Mouse (Mus musculus) lung, embryonic 15.5 days (tissue): ENCODE data around the gene Snx19. TPM values are rescaled to one million over a fixed set of nuclear protein-coding genes. Genes with fewer than 3 reads are reported as not detected.

Source experiments
- ATAC-seq: fragments of 200-750 bp; cut with Nextera tagmentation; 2 replicates; pipeline ENCODE4 v1.8.0; 2017; ENCODE audit warnings: moderate number of reproducible peaks, borderline replicate concordance; ENCODE audit not compliant: low FRiP score, low TSS enrichment; ENCODE audit errors: extremely low read depth
- H3K27ac ChIP-seq: fragments of 300-500 bp; sonication (generic); 2 replicates; pipeline ENCODE4 v1.5.1; 2015; ENCODE audit warnings: moderate library complexity, mild to moderate bottlenecking, inconsistent platforms
- H3K27me3 ChIP-seq: fragments of 300-500 bp; sonication (generic); 2 replicates; pipeline ENCODE4 v1.6.1; 2015; ENCODE audit warnings: inconsistent platforms
- H3K36me3 ChIP-seq: fragments of 300-500 bp; sonication (generic); 2 replicates; pipeline ENCODE4 v1.6.1; 2015; ENCODE audit warnings: inconsistent platforms
- H3K4me1 ChIP-seq: fragments of 300-500 bp; sonication (generic); 2 replicates; pipeline ENCODE4 v1.6.1; 2015; ENCODE audit warnings: inconsistent platforms
- H3K4me2 ChIP-seq: fragments of 300-500 bp; sonication (generic); 2 replicates; pipeline ENCODE4 v1.6.1; 2015; ENCODE audit warnings: inconsistent platforms, mild to moderate bottlenecking, moderate library complexity
- H3K4me3 ChIP-seq: fragments of 300-500 bp; sonication (generic); 2 replicates; pipeline ENCODE4 v1.5.1; 2015; ENCODE audit warnings: mild to moderate bottlenecking, inconsistent platforms
- H3K9ac ChIP-seq: fragments of 300-500 bp; sonication (generic); 2 replicates; pipeline ENCODE4 v1.6.1; 2015; ENCODE audit warnings: inconsistent platforms
- H3K9me3 ChIP-seq: fragments of 300-500 bp; sonication (generic); 2 replicates; pipeline ENCODE4 v1.6.1; 2016; ENCODE audit warnings: inconsistent platforms
- WGBS: fragments of 180-500 bp; shearing (Covaris S2); methylation state at CpG from one replicate; pipeline ENCODE4 v1.1.7; 2015; 5-methylcytosine and 5-hydroxymethylcytosine counted together
- polyA plus RNA-seq: library from polyadenylated mRNA; unstranded; fragments of >200 nt; fragmentation: Nextera tagmentation; extraction: Ambion mirVana; gene quantifications from 2 replicates; pipeline ENCODE4 v1.2.1, GENCODE M21; 2015

Snx19 gene
- polyA plus RNA-seq: 17.1 and 17.6 TPM in 2 replicates

GRCm38 (mm10) chr9:30426882-30427632 lies at the start of gene Snx19:
Snx19 (plus strand) TSS chr9:30427108.
- H3K9me3 ChIP-seq: no peaks in the 10 kb centered on the region
- peak; percentile 89 for ATAC-seq
- peak within 1 kb of the TSS; percentile 79 for H3K9ac ChIP-seq
- H3K4me1 ChIP-seq: peaks cover 29% of the 10 kb centered on the region
- peak within 1 kb of the TSS; percentile 77 for H3K4me2 ChIP-seq
- H3K27ac ChIP-seq: 0 out of 2 replicates have a peak within 1 kb of the TSS, but pooled peaks have one; percentile 11
- H3K27me3 ChIP-seq: no peaks in the 10 kb centered on the region
- H3K4me3 ChIP-seq: peak within 1 kb of the TSS; percentile 82
- WGBS: 2% methylated on average over 53 of the region's 53 CpGs
- H3K36me3 ChIP-seq: peaks cover under 1% of the 10 kb centered on the region; the same call in 1 of the 2 replicates

- 89% methylated on average over 1 of the region's 1 CpGs for WGBS
- no peak overlapping the region for H3K9ac ChIP-seq
Observed at GRCm38 (mm10) chr9:30400771-30401170, 26.1 kb upstream of the Snx19 start.

DNA sequence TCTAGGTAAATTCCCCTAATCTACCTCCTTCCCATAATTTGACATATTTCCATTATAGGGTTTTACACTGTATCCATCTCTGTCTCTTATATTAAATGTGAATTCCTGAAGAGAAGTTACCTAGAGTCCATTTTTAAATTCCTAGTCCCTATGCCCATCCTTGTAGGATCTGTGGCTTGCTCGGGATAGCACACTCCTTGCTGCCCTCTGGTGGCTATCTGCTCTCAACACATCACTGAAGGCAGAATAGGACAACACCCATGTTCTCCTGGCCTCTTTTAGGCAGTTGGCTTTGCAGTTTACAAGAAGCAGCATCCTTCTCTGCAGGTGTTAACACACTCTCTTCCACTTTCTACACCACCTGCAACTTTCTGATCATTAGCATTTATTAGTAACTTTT lies 4.0 kb upstream of the Snx19 start:
- Histone ChIP-seq H3K27ac (no peak overlapping the region), H3K4me1 (peaks cover 7% of the 10 kb centered on the region; the same call in 1 of the 2 replicates), H3K36me3 (no peaks in the 10 kb centered on the region), H3K27me3 (no peaks in the 10 kb centered on the region), H3K9me3 (no peaks in the 10 kb centered on the region), H3K9ac (no peak overlapping the region), H3K4me2 (no peak overlapping the region), H3K4me3 (no peak overlapping the region)
- no peak for ATAC-seq
- 5% methylated on average over 1 of the region's 1 CpGs for WGBS

More at GRCm38 (mm10) chr9:30400771-30401170, 26.1 kb upstream of the Snx19 start:
- no peaks in the 10 kb centered on the region for H3K9me3 ChIP-seq
- no peak overlapping the region for H3K4me2 ChIP-seq
- H3K4me1 ChIP-seq: no peaks in the 10 kb centered on the region
- H3K27me3 ChIP-seq: no peaks in the 10 kb centered on the region
- no peaks in the 10 kb centered on the region for H3K36me3 ChIP-seq
- H3K4me3 ChIP-seq: no peak overlapping the region
- H3K27ac ChIP-seq: no peak overlapping the region
- no peak for ATAC-seq

DNA sequence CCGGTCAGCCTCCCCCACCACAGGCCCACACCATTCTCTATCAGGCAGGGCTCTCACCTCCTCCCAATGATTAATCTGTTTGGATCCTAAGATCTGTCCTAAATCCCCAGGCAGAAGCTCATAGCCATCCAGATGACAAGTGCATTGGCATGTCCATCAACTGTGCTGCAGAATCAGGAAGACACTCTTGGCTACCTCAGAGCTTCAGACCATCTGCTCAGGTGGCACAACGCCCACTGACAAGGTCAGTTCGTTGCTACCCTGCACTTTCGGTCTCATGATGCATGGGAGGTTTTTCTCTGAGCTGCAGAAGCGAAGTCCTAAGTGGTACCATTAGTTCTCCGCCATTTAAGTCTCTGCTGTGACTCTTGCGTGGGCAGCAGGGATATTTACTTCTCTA lies 1.7 kb upstream of the Snx19 start:
- no peaks in the 10 kb centered on the region for H3K27me3 ChIP-seq
- no peak overlapping the region for H3K4me3 ChIP-seq
- H3K27ac ChIP-seq: no peak overlapping the region
- no peaks in the 10 kb centered on the region for H3K36me3 ChIP-seq
- ATAC-seq: no peak
- no peak overlapping the region for H3K9ac ChIP-seq
- no peaks in the 10 kb centered on the region for H3K9me3 ChIP-seq
- H3K4me2 ChIP-seq: no peak overlapping the region
- H3K4me1 ChIP-seq: peaks cover 26% of the 10 kb centered on the region
- 84% methylated on average over 7 of the region's 7 CpGs for WGBS

DNA sequence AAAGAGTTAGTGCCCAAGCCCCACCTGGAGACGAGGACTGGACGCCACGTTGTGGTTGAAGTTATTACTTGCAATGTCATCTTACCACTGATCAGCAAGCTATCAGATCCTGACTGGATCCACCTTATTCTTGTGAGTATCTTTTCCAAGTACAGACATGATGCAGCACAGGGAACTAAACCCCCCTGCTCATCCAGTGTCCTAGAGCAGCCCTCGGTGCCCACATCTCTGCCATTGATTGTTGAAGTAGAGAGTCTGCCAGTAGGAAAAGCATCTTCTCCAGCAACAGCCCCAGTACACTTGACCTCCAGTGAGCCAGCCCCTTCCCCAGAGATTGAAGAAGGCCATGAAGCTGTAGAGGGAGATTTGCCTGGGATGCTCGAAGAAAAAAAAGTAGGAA lies 1.3 kb downstream of the Snx19 start:
- Histone ChIP-seq H3K4me3 (peak overlapping the region; percentile 82; the same call in 1 of the 2 replicates), H3K4me2 (peak overlapping the region; percentile 77), H3K36me3 (peaks cover 11% of the 10 kb centered on the region), H3K4me1 (peaks cover 29% of the 10 kb centered on the region), H3K27me3 (no peaks in the 10 kb centered on the region), H3K27ac (no peak overlapping the region), H3K9ac (no peak overlapping the region; the same call in 1 of the 2 replicates), H3K9me3 (no peaks in the 10 kb centered on the region)
- 89% methylated on average over 5 of the region's 5 CpGs for WGBS
- ATAC-seq: no peak

GRCm38 (mm10) chr9:30430447-30430846 lies 3.5 kb downstream of the Snx19 start:
- Histone ChIP-seq H3K36me3 (peaks cover 25% of the 10 kb centered on the region), H3K9me3 (no peaks in the 10 kb centered on the region), H3K4me2 (no peak overlapping the region), H3K27ac (no peak overlapping the region), H3K4me1 (peaks cover 29% of the 10 kb centered on the region), H3K27me3 (no peaks in the 10 kb centered on the region), H3K4me3 (no peak overlapping the region), H3K9ac (no peak overlapping the region)
- ATAC-seq: no peak
- 62% methylated on average over 5 of the region's 5 CpGs for whole genome bisulfite sequencing

DNA sequence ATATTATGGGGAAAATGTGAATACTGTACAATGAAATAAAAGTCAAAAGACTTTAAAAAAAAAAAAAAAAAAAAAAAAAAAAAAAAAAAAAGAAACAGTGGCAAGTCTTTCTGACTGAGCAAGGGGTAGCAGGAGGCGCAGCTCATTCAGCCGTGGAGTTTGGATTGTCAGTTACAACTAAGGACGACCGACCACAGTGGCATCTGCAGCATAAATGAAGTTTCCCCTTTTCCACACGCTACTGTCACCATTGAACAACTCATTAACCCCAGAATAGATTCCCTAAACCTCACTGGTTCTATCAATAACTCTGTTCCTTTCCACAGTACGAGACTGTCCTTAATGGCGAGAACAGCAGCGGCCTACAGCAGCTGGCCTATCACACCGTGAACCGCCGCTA lies 5.0 kb downstream of the Snx19 start:
- H3K27ac ChIP-seq: no peak overlapping the region
- H3K4me2 ChIP-seq: no peak overlapping the region
- no peaks in the 10 kb centered on the region for H3K9me3 ChIP-seq
- WGBS: 92% methylated on average over 11 of the region's 11 CpGs
- no peak overlapping the region for H3K4me3 ChIP-seq
- H3K27me3 ChIP-seq: no peaks in the 10 kb centered on the region
- ATAC-seq: no peak
- H3K4me1 ChIP-seq: peaks cover 29% of the 10 kb centered on the region
- H3K9ac ChIP-seq: no peak overlapping the region
- peaks cover 39% of the 10 kb centered on the region for H3K36me3 ChIP-seq

- no peak for ATAC-seq
- H3K4me3 ChIP-seq: no peak overlapping the region
- no peak overlapping the region for H3K27ac ChIP-seq
- H3K27me3 ChIP-seq: no peaks in the 10 kb centered on the region
- H3K4me2 ChIP-seq: no peak overlapping the region
- H3K9me3 ChIP-seq: no peaks in the 10 kb centered on the region
- WGBS: 95% methylated on average over 4 of the region's 4 CpGs
- H3K36me3 ChIP-seq: peaks cover 52% of the 10 kb centered on the region
- no peak overlapping the region for H3K9ac ChIP-seq
- peaks cover 12% of the 10 kb centered on the region for H3K4me1 ChIP-seq
Observed at GRCm38 (mm10) chr9:30433914-30434313, 7.0 kb downstream of the Snx19 start.

DNA sequence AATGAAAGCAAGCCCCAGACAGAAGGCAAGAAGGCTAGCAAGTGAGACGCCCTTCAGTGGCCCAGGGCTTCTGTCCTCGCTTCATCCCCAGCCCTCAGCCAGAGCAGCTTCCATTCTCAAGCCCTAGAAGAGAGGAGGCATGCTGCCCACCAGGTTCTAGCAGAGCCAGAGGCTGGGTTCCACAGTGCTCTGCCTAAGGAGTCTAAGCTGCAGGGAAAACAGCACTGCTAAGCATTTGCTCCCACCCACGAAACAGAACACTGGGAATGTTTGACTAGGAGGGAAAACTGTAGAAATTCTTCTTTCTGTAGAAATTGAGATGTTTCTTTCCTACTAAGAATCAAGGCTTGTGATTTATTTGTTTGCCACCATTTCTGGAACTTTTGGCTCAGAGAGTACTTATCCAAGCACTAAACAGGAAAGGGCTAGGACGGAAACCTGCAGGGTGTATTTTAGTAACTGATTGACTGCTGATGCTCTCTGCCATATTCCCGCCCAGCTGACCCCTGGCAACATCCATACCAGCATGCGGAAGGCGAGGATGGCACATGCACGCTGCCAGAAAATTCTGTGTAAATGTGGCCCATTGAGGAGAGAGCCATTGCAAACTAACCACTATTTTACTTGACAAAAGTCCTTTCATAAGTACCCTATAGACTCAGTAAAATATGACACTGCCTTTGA lies 9.1 kb downstream of the Snx19 start:
- Histone ChIP-seq H3K4me3 (no peak overlapping the region), H3K4me2 (no peak overlapping the region), H3K4me1 (no peaks in the 10 kb centered on the region), H3K9ac (no peak overlapping the region), H3K36me3 (peaks cover 62% of the 10 kb centered on the region), H3K27me3 (no peaks in the 10 kb centered on the region), H3K27ac (no peak overlapping the region), H3K9me3 (no peaks in the 10 kb centered on the region)
- WGBS: 87% methylated on average over 8 of the region's 8 CpGs
- ATAC-seq: no peak

DNA sequence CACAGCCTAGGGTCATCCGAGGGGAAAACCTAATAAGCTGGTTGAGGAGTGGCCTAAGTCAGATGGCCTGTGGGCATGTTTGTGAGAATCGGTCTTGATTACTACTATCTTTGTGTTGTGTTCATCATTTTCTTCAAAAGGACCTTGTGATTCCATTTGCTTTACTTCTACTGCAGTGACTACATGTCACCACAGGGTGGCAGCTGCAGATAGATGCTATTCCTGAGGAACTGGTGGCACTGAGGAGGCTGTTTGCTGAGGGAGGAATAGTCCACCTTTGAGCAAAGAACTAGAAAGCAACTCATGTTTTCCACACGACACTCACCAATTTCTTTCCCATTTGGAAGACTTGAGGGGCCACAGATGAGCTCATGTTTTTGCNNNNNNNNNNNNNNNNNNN lies 11.6 kb downstream of the Snx19 start:
- Histone ChIP-seq H3K36me3 (peaks cover 58% of the 10 kb centered on the region), H3K4me3 (no peak overlapping the region), H3K4me1 (no peaks in the 10 kb centered on the region), H3K27me3 (no peaks in the 10 kb centered on the region), H3K9me3 (no peaks in the 10 kb centered on the region), H3K9ac (no peak overlapping the region), H3K27ac (no peak overlapping the region), H3K4me2 (no peak overlapping the region)
- 56% methylated on average over 3 of the region's 3 CpGs for WGBS
- no peak for ATAC-seq

- no peaks in the 10 kb centered on the region for H3K27me3 ChIP-seq
- 54% methylated on average over 2 of the region's 2 CpGs for WGBS
- no peak overlapping the region for H3K9ac ChIP-seq
- H3K4me2 ChIP-seq: no peak overlapping the region
- no peak for ATAC-seq
- no peak overlapping the region for H3K4me3 ChIP-seq
- peaks cover 35% of the 10 kb centered on the region for H3K36me3 ChIP-seq
- H3K4me1 ChIP-seq: peaks cover 13% of the 10 kb centered on the region
- H3K9me3 ChIP-seq: no peaks in the 10 kb centered on the region
- no peak overlapping the region for H3K27ac ChIP-seq
Observed at GRCm38 (mm10) chr9:30441761-30442160, 14.9 kb downstream of the Snx19 start.
